Mouse (Mus musculus) CD4-positive, CD25-positive, alpha-beta regulatory T cell, adult 4 months (primary cell): ENCODE results near the gene Gngt2. TPM values are rescaled to one million over a fixed set of nuclear protein-coding genes. Genes with fewer than 3 reads are reported as not detected.

Source experiments
- ATAC-seq: one replicate; pipeline ENCODE4 v1.8.0; 2017
- polyA plus RNA-seq, 2 experiments: library from polyadenylated mRNA; unstranded; fragments of 100-300 nt; shearing (Covaris generic); gene quantifications; one replicate each; pipeline ENCODE4 v1.2.1; 2017

Gene Gngt2
- polyA plus RNA-seq, 2 experiments from 2014 or later, result 56.7 to 64.5 TPM

GRCm38 (mm10) chr11:95826317-95827167 lies 10.5 kb upstream of the Gngt2 start:
- no peak for ATAC-seq

GRCm38 (mm10) chr11:95827168-95827447 lies 9.9 kb upstream of the Gngt2 start:
- no peak for ATAC-seq

- no peak for ATAC-seq
Measured at GRCm38 (mm10) chr11:95827464-95828085, 9.4 kb upstream of the Gngt2 start.

GRCm38 (mm10) chr11:95828181-95828964 lies 8.6 kb upstream of the Gngt2 start:
- no peak for ATAC-seq

- no peak for ATAC-seq
Measured at GRCm38 (mm10) chr11:95829526-95830050, 7.4 kb upstream of the Gngt2 start.

GRCm38 (mm10) chr11:95830411-95831275 lies 6.4 kb upstream of the Gngt2 start:
- ATAC-seq, result no peak

GRCm38 (mm10) chr11:95831276-95831619 lies 5.8 kb upstream of the Gngt2 start:
- no peak for ATAC-seq

GRCm38 (mm10) chr11:95831641-95832040 lies 5.4 kb upstream of the Gngt2 start:
- no peak for ATAC-seq

- ATAC-seq, result no peak
Measured at GRCm38 (mm10) chr11:95832129-95833005, 4.6 kb upstream of the Gngt2 start.

GRCm38 (mm10) chr11:95833006-95833570 lies 3.9 kb upstream of the Gngt2 start:
- no peak for ATAC-seq

GRCm38 (mm10) chr11:95833631-95834142 lies 3.3 kb upstream of the Gngt2 start:
- no peak for ATAC-seq

GRCm38 (mm10) chr11:95834143-95834667 lies 2.8 kb upstream of the Gngt2 start:
- peak; percentile 60 for ATAC-seq

GRCm38 (mm10) chr11:95834742-95835710 lies 2.0 kb upstream of the Gngt2 start:
- ATAC-seq, result peak; percentile 54

GRCm38 (mm10) chr11:95835832-95836231 lies 1.2 kb upstream of the Gngt2 start:
- ATAC-seq, result no peak

- ATAC-seq, result no peak
Measured at GRCm38 (mm10) chr11:95836433-95836832, 583 bp upstream of the Gngt2 start.

GRCm38 (mm10) chr11:95838598-95838997 lies 1.6 kb downstream of the Gngt2 start:
- no peak for ATAC-seq

GRCm38 (mm10) chr11:95838999-95839868 lies 2.2 kb downstream of the Gngt2 start:
- no peak for ATAC-seq
